Mouse (Mus musculus) testis, adult 2 months (tissue): ENCODE results near the gene Itgav.

ENCODE experiments used
- CTCF ChIP-seq: fragments of 200-500 bp; IDR thresholded peaks from 2 replicates; pipeline ENCODE4 v1.5.1; 2012; ENCODE audit warnings: low read depth, mild to moderate bottlenecking, inconsistent platforms, low read length, moderate library complexity; ENCODE audit not compliant: control insufficient read depth, insufficient read depth, insufficient replicate concordance
- POLR2A ChIP-seq: fragments of 200-500 bp; IDR thresholded peaks from 2 replicates; pipeline ENCODE4 v1.6.1; 2012; ENCODE audit warnings: low read depth, mild to moderate bottlenecking, inconsistent platforms, low read length, moderate library complexity; ENCODE audit not compliant: control insufficient read depth

GRCm38 (mm10) chr2:83832903-83833302 lies 108.7 kb downstream of the Itgav start:
- TF ChIP-seq CTCF, result no peak
- TF ChIP-seq POLR2A, result no peak
